Mouse (Mus musculus): ENCODE data around the gene Fbxo8. TPM values are rescaled to one million over a fixed set of nuclear protein-coding genes. Genes with fewer than 3 reads are reported as not detected.

Fbxo8 gene
- polyA plus RNA-seq, 1 experiment: 40.9 TPM

DNA sequence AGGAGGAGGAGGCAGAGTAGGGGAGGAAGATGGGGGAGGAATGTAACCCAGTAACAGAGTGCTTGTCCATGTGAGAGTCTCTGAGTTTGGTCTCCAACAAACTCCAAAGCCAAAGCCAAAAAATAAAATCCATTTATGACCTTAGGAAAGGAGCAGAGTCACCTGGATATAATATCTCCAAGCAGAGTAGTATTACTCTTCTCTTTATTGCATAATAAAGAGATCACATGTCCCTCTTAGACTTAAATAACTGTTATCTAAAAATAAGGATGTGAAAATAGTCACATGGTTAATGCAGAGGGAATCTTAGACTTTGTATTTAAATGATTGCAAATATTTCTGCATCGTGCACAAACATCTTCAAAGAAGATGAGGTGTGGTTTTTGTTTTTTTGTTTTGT lies 63.3 kb downstream of the Fbxo8 start:
- TF ChIP-seq POLR2A (IDR thresholded peaks at IDR 0.05; ENCODE audit: borderline replicate concordance, insufficient read depth, low read length) (no peak), CTCF (IDR thresholded peaks at IDR 0.05; ENCODE audit: borderline replicate concordance, insufficient read depth, low read depth, low read length) (no peak)
- no peak overlapping the region for H3K27ac ChIP-seq (ENCODE audit: insufficient read depth, low read length)
- no peak for DNase-seq
- no peaks in the 10 kb centered on the region; the same call in 1 of the 2 replicates for H3K27me3 ChIP-seq (ENCODE audit: control insufficient read depth, insufficient read depth, low read length)
- H3K4me3 ChIP-seq (replicated peaks; ENCODE audit: insufficient read depth, low read depth, low read length): no peak overlapping the region
- WGBS: 92% methylated on average over 1 of the region's 1 CpGs
- H3K4me1 ChIP-seq (ENCODE audit: control insufficient read depth, insufficient read depth, low read length): no peaks in the 10 kb centered on the region

DNA sequence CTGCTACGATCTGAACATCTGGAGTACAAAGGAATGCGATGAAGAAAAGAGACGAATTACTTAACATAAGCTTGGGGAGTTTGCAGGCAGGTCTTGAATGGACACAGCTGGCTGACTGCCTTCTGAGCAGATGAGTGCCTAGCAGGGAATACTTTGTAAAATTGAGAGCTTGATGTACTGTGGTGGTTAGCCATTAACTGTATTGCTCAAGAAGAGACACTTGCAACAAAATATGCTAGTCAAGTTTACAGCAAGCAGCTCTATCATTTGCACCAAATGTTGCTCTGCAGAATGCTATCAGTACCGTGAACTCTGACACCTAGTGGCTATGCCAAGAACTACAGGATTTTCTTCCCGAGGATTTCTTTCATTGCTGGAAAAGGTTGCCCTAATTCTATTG lies 64.1 kb downstream of the Fbxo8 start:
- no peak overlapping the region for H3K27ac ChIP-seq (ENCODE audit: insufficient read depth, low read length)
- no peak overlapping the region for H3K4me3 ChIP-seq (replicated peaks; ENCODE audit: insufficient read depth, low read depth, low read length)
- H3K4me1 ChIP-seq (ENCODE audit: control insufficient read depth, insufficient read depth, low read length): no peaks in the 10 kb centered on the region
- H3K27me3 ChIP-seq (ENCODE audit: control insufficient read depth, insufficient read depth, low read length): no peaks in the 10 kb centered on the region; the same call in 1 of the 2 replicates
- TF ChIP-seq POLR2A (IDR thresholded peaks at IDR 0.05; ENCODE audit: borderline replicate concordance, insufficient read depth, low read length) (no peak), CTCF (IDR thresholded peaks at IDR 0.05; ENCODE audit: borderline replicate concordance, insufficient read depth, low read depth, low read length) (peak; percentile 40; the same call in 1 of the 2 replicates)
- WGBS: 3% methylated on average over 5 of the region's 5 CpGs
- peak in 1 of 2 experiments; percentile 36 for DNase-seq

DNA sequence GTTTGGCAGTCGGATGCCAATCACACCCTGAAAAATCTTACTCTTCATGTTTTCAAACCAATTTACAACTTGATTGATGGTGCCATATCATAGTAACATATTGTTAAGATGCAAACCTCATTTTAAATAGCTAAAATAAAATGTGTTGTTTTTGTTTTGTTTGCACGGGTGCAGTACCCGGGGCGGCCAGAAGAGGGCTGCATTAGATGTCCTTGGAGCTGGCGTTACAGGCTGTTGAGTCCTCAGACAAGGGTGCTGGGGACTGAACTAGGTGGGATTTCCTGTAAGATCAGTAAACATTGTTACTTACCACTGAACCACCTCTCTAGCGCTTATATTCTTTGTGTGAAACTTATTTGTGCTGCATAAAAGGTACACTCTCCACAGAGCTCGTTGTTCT lies 65.4 kb downstream of the Fbxo8 start:
- no peaks in the 10 kb centered on the region for H3K4me1 ChIP-seq (ENCODE audit: control insufficient read depth, insufficient read depth, low read length)
- H3K27me3 ChIP-seq (ENCODE audit: control insufficient read depth, insufficient read depth, low read length): no peaks in the 10 kb centered on the region; the same call in 1 of the 2 replicates
- H3K27ac ChIP-seq (ENCODE audit: insufficient read depth, low read length): no peak overlapping the region
- peak; percentile 58; the same call in 1 of the 2 replicates for TF ChIP-seq CTCF (IDR thresholded peaks at IDR 0.05; ENCODE audit: borderline replicate concordance, insufficient read depth, low read depth, low read length)
- no peak for TF ChIP-seq POLR2A (IDR thresholded peaks at IDR 0.05; ENCODE audit: borderline replicate concordance, insufficient read depth, low read length)
- 36% methylated on average over 7 of the region's 7 CpGs for WGBS
- H3K4me3 ChIP-seq (replicated peaks; ENCODE audit: insufficient read depth, low read depth, low read length): no peak overlapping the region
- no peak for DNase-seq

DNA sequence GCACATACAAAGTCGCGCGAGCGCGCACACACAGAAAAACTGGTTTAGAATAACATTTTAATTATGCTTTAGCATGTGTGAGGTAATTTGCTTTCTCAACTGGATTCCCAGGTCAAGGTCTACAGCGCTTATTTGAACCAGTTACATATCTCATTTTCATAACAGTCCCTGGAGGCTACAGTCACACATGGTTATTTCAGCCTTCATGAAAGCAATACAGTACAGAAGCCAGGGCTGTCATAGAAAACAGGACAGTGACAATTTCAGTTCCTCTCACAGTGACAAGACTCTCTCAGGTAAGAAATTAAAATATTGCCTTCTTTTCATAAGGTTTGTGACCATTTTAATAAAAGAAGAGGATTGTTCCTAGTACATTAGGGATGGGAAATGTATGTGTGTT lies 66.4 kb downstream of the Fbxo8 start:
- H3K4me1 ChIP-seq (ENCODE audit: control insufficient read depth, insufficient read depth, low read length): no peaks in the 10 kb centered on the region
- 94% methylated on average over 6 of the region's 6 CpGs for WGBS
- H3K27ac ChIP-seq (ENCODE audit: insufficient read depth, low read length): no peak overlapping the region
- no peak overlapping the region for H3K4me3 ChIP-seq (replicated peaks; ENCODE audit: insufficient read depth, low read depth, low read length)
- no peak for TF ChIP-seq POLR2A (IDR thresholded peaks at IDR 0.05; ENCODE audit: borderline replicate concordance, insufficient read depth, low read length)
- TF ChIP-seq CTCF (IDR thresholded peaks at IDR 0.05; ENCODE audit: borderline replicate concordance, insufficient read depth, low read depth, low read length): no peak
- DNase-seq: no peak
- peaks cover 2% of the 10 kb centered on the region; the same call in 1 of the 2 replicates for H3K27me3 ChIP-seq (ENCODE audit: control insufficient read depth, insufficient read depth, low read length)

DNA sequence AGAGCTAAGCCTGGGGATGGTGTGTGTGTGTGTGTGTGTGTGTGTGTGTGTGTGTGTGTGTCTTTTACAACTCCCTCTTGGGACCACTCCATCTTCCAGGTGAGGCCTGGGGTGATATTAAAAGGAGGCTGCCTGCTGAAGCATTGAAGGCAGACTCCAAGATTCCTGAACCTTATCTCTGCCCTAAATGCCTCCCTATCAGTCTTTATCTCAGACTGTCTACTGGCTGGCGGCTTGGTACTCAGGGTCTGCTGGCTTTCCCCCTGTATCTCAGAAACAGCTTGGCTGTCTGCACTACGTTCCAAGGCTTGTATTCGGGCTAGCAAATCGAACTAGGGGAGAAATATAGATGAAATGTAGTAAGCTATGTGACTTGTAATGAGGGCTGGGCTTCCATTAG lies 68.2 kb downstream of the Fbxo8 start:
- Histone ChIP-seq H3K4me1 (ENCODE audit: control insufficient read depth, insufficient read depth, low read length) (no peaks in the 10 kb centered on the region), H3K27ac (ENCODE audit: insufficient read depth, low read length) (no peak overlapping the region), H3K4me3 (replicated peaks; ENCODE audit: insufficient read depth, low read depth, low read length) (no peak overlapping the region), H3K27me3 (ENCODE audit: control insufficient read depth, insufficient read depth, low read length) (peaks cover 3% of the 10 kb centered on the region; the same call in 1 of the 2 replicates)
- no peak for DNase-seq
- WGBS: 38% methylated on average over 4 of the region's 4 CpGs
- no peak for TF ChIP-seq CTCF (IDR thresholded peaks at IDR 0.05; ENCODE audit: borderline replicate concordance, insufficient read depth, low read depth, low read length)
- TF ChIP-seq POLR2A (IDR thresholded peaks at IDR 0.05; ENCODE audit: borderline replicate concordance, insufficient read depth, low read length): no peak

DNA sequence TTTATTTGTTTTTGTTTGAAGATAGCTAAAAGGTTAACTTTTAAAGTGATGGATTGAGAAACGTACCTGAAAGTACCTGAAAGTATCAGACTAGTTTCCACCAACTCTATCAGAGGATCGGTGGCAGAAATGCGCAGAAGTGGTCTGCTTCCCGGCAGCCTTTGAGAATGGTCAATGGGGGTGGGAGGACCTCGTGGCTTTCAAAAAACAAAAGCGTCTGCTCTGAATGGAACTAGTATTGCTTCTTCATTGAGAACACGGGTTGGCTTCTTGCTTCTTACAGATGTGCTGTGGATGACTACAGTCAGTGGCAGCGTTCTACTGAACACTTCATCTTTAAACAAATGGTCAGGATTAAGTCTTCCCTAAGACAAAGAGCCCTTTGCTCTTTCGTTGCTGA lies 68.7 kb downstream of the Fbxo8 start:
- 30% methylated on average over 9 of the region's 9 CpGs for WGBS
- Histone ChIP-seq H3K27ac (ENCODE audit: insufficient read depth, low read length) (no peak overlapping the region), H3K27me3 (ENCODE audit: control insufficient read depth, insufficient read depth, low read length) (peaks cover 3% of the 10 kb centered on the region; the same call in 1 of the 2 replicates), H3K4me1 (ENCODE audit: control insufficient read depth, insufficient read depth, low read length) (no peaks in the 10 kb centered on the region), H3K4me3 (replicated peaks; ENCODE audit: insufficient read depth, low read depth, low read length) (no peak overlapping the region)
- no peak for TF ChIP-seq CTCF (IDR thresholded peaks at IDR 0.05; ENCODE audit: borderline replicate concordance, insufficient read depth, low read depth, low read length)
- no peak for TF ChIP-seq POLR2A (IDR thresholded peaks at IDR 0.05; ENCODE audit: borderline replicate concordance, insufficient read depth, low read length)
- no peak for DNase-seq

DNA sequence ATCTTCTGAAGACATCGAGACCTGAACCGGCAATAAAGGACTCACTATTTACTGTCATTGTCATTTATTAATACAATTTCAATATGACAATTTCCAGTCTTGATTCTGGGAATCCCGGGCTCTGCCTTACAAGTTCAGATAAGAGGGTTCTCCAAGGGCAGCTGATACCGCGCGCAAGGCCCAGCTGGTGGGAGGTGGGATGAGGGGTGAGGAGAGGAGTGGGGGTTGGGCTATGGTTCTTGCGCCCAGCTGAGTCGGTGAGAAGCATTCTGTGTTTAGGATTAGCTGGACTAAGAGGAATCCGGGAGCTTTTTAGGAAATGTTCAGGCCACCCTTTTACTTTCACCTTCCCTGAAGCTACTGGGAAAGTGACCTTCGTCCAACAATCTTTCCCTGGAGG lies 69.8 kb downstream of the Fbxo8 start:
- 38% methylated on average over 10 of the region's 10 CpGs for WGBS
- Histone ChIP-seq H3K4me1 (ENCODE audit: control insufficient read depth, insufficient read depth, low read length) (no peaks in the 10 kb centered on the region), H3K4me3 (replicated peaks; ENCODE audit: insufficient read depth, low read depth, low read length) (no peak overlapping the region), H3K27me3 (ENCODE audit: control insufficient read depth, insufficient read depth, low read length) (peaks cover 3% of the 10 kb centered on the region; the same call in 1 of the 2 replicates), H3K27ac (ENCODE audit: insufficient read depth, low read length) (no peak overlapping the region)
- no peak for DNase-seq
- TF ChIP-seq POLR2A (IDR thresholded peaks at IDR 0.05; ENCODE audit: borderline replicate concordance, insufficient read depth, low read length) (no peak), CTCF (IDR thresholded peaks at IDR 0.05; ENCODE audit: borderline replicate concordance, insufficient read depth, low read depth, low read length) (no peak)

DNA sequence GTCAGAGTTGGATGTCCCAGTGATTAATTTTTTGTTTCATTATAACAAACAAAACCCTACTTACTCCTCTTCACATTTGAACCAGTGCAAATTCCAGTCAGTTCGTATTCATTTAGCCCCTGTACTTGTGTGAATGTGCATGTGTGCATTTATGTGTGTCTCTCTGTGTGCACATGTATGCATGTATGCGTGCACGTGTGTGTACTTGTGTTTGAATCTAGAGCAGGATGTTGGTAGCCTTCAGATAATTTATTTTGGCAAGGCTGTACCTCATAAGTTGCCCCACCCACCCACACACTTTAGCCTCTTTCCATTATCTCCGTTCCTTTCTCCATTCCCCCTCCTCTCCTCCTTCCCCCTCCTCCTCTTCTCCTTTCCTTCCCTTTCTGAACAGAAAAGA lies 70.2 kb downstream of the Fbxo8 start:
- H3K27ac ChIP-seq (ENCODE audit: insufficient read depth, low read length): no peak overlapping the region
- peaks cover 3% of the 10 kb centered on the region; the same call in 1 of the 2 replicates for H3K27me3 ChIP-seq (ENCODE audit: control insufficient read depth, insufficient read depth, low read length)
- TF ChIP-seq POLR2A (IDR thresholded peaks at IDR 0.05; ENCODE audit: borderline replicate concordance, insufficient read depth, low read length) (no peak), CTCF (IDR thresholded peaks at IDR 0.05; ENCODE audit: borderline replicate concordance, insufficient read depth, low read depth, low read length) (no peak)
- 59% methylated on average over 4 of the region's 4 CpGs for WGBS
- H3K4me1 ChIP-seq (ENCODE audit: control insufficient read depth, insufficient read depth, low read length): no peaks in the 10 kb centered on the region
- DNase-seq: no peak
- no peak overlapping the region for H3K4me3 ChIP-seq (replicated peaks; ENCODE audit: insufficient read depth, low read depth, low read length)

Measured in cerebellum, adult 2 months (tissue).